Mouse (Mus musculus) liver, embryonic 11.5 days (tissue): ENCODE data around the gene Sypl. TPM values are rescaled to one million over a fixed set of nuclear protein-coding genes. Genes with fewer than 3 reads are reported as not detected.

Experiments used
- ATAC-seq: fragments of 200-750 bp; cut with Nextera tagmentation; replicated peaks from 2 replicates; pipeline ENCODE4 v1.8.0; 2017; ENCODE audit warnings: moderate number of reproducible peaks, mild to moderate bottlenecking, moderate TSS enrichment, moderate library complexity; ENCODE audit not compliant: low FRiP score
- DNase-seq: peaks from one replicate; pipeline ENCODE4 v3.0.0-alpha.2; 2017; ENCODE audit warnings: low spot score
- H3K27ac ChIP-seq: fragments of 300-500 bp; sonication (generic); 2 replicates; pipeline ENCODE4 v1.5.1; 2014; ENCODE audit warnings: mild to moderate bottlenecking, low read depth, low read length, control low read depth
- H3K27me3 ChIP-seq: fragments of 300-500 bp; sonication (generic); replicated peaks from 2 replicates; pipeline ENCODE4 v1.6.1; 2014; ENCODE audit warnings: low read length, mixed read lengths; ENCODE audit not compliant: control insufficient read depth, insufficient read depth
- H3K36me3 ChIP-seq: fragments of 300-500 bp; sonication (generic); 2 replicates; pipeline ENCODE4 v1.6.1; 2014; ENCODE audit warnings: mild to moderate bottlenecking, low read length, moderate library complexity, mixed read lengths; ENCODE audit not compliant: control insufficient read depth, insufficient read depth
- H3K4me1 ChIP-seq: fragments of 300-500 bp; sonication (generic); replicated peaks from 2 replicates; pipeline ENCODE4 v1.6.1; 2014; ENCODE audit warnings: low read length, mixed read lengths; ENCODE audit not compliant: control insufficient read depth, insufficient read depth
- H3K4me2 ChIP-seq: fragments of 300-500 bp; sonication (generic); 2 replicates; pipeline ENCODE4 v1.6.1; 2014; ENCODE audit warnings: mild to moderate bottlenecking, control low read depth, moderate library complexity
- H3K4me3 ChIP-seq: fragments of 300-500 bp; sonication (generic); 2 replicates; pipeline ENCODE4 v1.5.1; 2014; ENCODE audit warnings: low read depth, low read length, control low read depth
- H3K9ac ChIP-seq: fragments of 300-500 bp; sonication (generic); 2 replicates; pipeline ENCODE4 v1.6.1; 2014; ENCODE audit warnings: low read depth, low read length, control low read depth
- H3K9me3 ChIP-seq: fragments of 300-500 bp; sonication (generic); 2 replicates; pipeline ENCODE4 v1.6.1; 2016; ENCODE audit warnings: low read length, inconsistent platforms, mixed read lengths; ENCODE audit not compliant: control insufficient read depth
- WGBS: fragments of 180-500 bp; shearing (Covaris S2); extraction: QIAGEN DNeasy Blood & Tissue Kit; methylation state at CpG from one replicate; pipeline ENCODE4 v1.1.7; 2014; 5-methylcytosine and 5-hydroxymethylcytosine counted together
- polyA plus RNA-seq: library from polyadenylated mRNA; unstranded; fragments of >200 nt; fragmentation: Nextera tagmentation; extraction: Ambion mirVana; gene quantifications from 2 replicates; pipeline ENCODE4 v1.2.1, GENCODE M21; 2014

Sypl gene
- 72.6 and 75.2 TPM in 2 replicates for polyA plus RNA-seq

- peak within 1 kb of the TSS; percentile 87 for H3K9ac ChIP-seq
- peak within 1 kb of the TSS; percentile 82 for H3K4me3 ChIP-seq
- H3K9me3 ChIP-seq: no peaks in the 10 kb centered on the region
- H3K27ac ChIP-seq: peak within 1 kb of the TSS; percentile 94
- WGBS: under 1% methylated on average over 51 of the region's 52 CpGs
- H3K4me2 ChIP-seq: peak within 1 kb of the TSS; percentile 87
- no peaks in the 10 kb centered on the region for H3K27me3 ChIP-seq
- H3K36me3 ChIP-seq: no peaks in the 10 kb centered on the region
- H3K4me1 ChIP-seq: peaks cover 13% of the 10 kb centered on the region
- DNase-seq: peak; percentile 93
- ATAC-seq: peak; percentile 98
These were observed at the start of gene Sypl for GRCm38 (mm10) chr12:32953596-32954215. TSS of gene Sypl (plus strand) at chr12:32953891.

GRCm38 (mm10) chr12:32909686-32910085, 44.0 kb upstream of the Sypl start:
- Histone ChIP-seq H3K36me3 (no peaks in the 10 kb centered on the region), H3K4me3 (no peak overlapping the region), H3K4me2 (no peak overlapping the region), H3K4me1 (no peaks in the 10 kb centered on the region), H3K9ac (no peak overlapping the region), H3K9me3 (no peaks in the 10 kb centered on the region), H3K27me3 (no peaks in the 10 kb centered on the region), H3K27ac (no peak overlapping the region)
- ATAC-seq (no peak), DNase-seq (no peak)
- 49% methylated on average over 10 of the region's 10 CpGs for WGBS

GRCm38 (mm10) chr12:32910092-32910491, 43.6 kb upstream of the Sypl start:
- Histone ChIP-seq H3K27me3 (no peaks in the 10 kb centered on the region), H3K9me3 (no peaks in the 10 kb centered on the region), H3K4me2 (peak overlapping the region; percentile 42; the same call in 1 of the 2 replicates), H3K4me1 (no peaks in the 10 kb centered on the region), H3K9ac (no peak overlapping the region), H3K4me3 (no peak overlapping the region), H3K27ac (no peak overlapping the region), H3K36me3 (no peaks in the 10 kb centered on the region)
- ATAC-seq (no peak), DNase-seq (peak; percentile 43)
- WGBS: 17% methylated on average over 11 of the region's 11 CpGs

GRCm38 (mm10) chr12:32910560-32911194, 43.0 kb upstream of the Sypl start:
- DNase-seq (peak; percentile 56), ATAC-seq (no peak)
- H3K4me3 ChIP-seq: no peak overlapping the region
- no peaks in the 10 kb centered on the region for H3K36me3 ChIP-seq
- H3K27me3 ChIP-seq: no peaks in the 10 kb centered on the region
- WGBS: 35% methylated on average over 15 of the region's 15 CpGs
- H3K9ac ChIP-seq: no peak overlapping the region
- peak overlapping the region; percentile 42 for H3K4me2 ChIP-seq
- H3K4me1 ChIP-seq: no peaks in the 10 kb centered on the region
- H3K27ac ChIP-seq: no peak overlapping the region
- H3K9me3 ChIP-seq: no peaks in the 10 kb centered on the region

DNA sequence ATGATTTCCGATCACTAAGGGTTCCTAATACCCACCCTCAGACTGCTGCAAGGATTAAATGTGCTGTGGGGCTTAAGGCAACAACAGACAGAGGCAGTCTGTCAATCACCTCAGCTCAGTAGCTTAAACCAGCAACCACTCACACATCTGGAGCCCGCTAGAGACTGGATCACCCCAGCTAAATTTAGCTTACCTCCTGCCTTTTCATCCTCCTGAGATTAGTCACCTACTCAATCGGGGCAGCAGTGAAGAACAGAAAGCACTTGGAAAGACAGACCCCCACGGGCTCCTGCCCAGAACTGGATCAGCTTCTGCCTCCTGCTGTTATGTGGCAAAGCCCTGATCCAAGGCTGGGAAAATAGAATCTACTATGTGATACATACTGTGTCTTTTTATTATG, 42.1 kb upstream of the Sypl start:
- Histone ChIP-seq H3K9ac (no peak overlapping the region), H3K27me3 (no peaks in the 10 kb centered on the region), H3K4me3 (no peak overlapping the region), H3K36me3 (no peaks in the 10 kb centered on the region), H3K4me1 (no peaks in the 10 kb centered on the region), H3K9me3 (no peaks in the 10 kb centered on the region), H3K4me2 (no peak overlapping the region), H3K27ac (no peak overlapping the region)
- no peak for ATAC-seq
- DNase-seq: no peak
- WGBS: 55% methylated on average over 4 of the region's 4 CpGs

GRCm38 (mm10) chr12:32912772-32913171, 40.9 kb upstream of the Sypl start:
- Histone ChIP-seq H3K4me1 (no peaks in the 10 kb centered on the region), H3K36me3 (no peaks in the 10 kb centered on the region), H3K9ac (no peak overlapping the region), H3K27me3 (no peaks in the 10 kb centered on the region), H3K4me2 (no peak overlapping the region), H3K9me3 (no peaks in the 10 kb centered on the region), H3K4me3 (no peak overlapping the region), H3K27ac (no peak overlapping the region)
- WGBS: 58% methylated on average over 5 of the region's 5 CpGs
- ATAC-seq: no peak
- no peak for DNase-seq

- WGBS: 71% methylated on average over 7 of the region's 7 CpGs
- ATAC-seq (no peak), DNase-seq (no peak)
- Histone ChIP-seq H3K9ac (no peak overlapping the region), H3K27ac (no peak overlapping the region), H3K27me3 (no peaks in the 10 kb centered on the region), H3K4me3 (no peak overlapping the region), H3K4me1 (no peaks in the 10 kb centered on the region), H3K4me2 (no peak overlapping the region), H3K9me3 (no peaks in the 10 kb centered on the region), H3K36me3 (no peaks in the 10 kb centered on the region)
These were observed 35.0 kb upstream of the Sypl start for GRCm38 (mm10) chr12:32918683-32919082.

DNA sequence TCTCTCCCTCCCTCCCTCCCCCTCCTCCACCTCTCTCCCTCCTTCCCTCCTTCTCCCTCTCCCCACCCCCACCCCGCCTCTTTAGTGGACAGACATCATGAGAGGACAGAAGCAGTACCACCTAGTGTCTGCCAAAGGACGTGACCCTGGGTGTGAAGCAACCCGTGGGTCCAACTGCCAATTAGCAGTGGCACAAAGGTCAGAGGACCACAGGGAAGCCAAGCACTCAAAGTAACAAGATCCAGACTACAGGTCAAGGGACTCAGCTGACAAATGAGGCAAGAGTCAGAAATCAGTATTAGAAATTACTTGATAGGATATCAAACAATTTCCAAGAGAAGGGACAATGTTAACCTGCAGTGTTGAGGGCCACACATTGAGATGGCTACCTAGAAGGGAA, 34.6 kb upstream of the Sypl start:
- Histone ChIP-seq H3K9ac (no peak overlapping the region), H3K9me3 (no peaks in the 10 kb centered on the region), H3K27me3 (no peaks in the 10 kb centered on the region), H3K4me1 (no peaks in the 10 kb centered on the region), H3K27ac (no peak overlapping the region), H3K4me3 (no peak overlapping the region), H3K4me2 (no peak overlapping the region), H3K36me3 (no peaks in the 10 kb centered on the region)
- ATAC-seq: no peak
- WGBS: 47% methylated on average over 3 of the region's 3 CpGs
- no peak for DNase-seq

GRCm38 (mm10) chr12:32919527-32919926, 34.2 kb upstream of the Sypl start:
- Histone ChIP-seq H3K4me2 (no peak overlapping the region), H3K27me3 (no peaks in the 10 kb centered on the region), H3K4me3 (no peak overlapping the region), H3K9ac (no peak overlapping the region), H3K4me1 (no peaks in the 10 kb centered on the region), H3K27ac (no peak overlapping the region), H3K9me3 (no peaks in the 10 kb centered on the region), H3K36me3 (no peaks in the 10 kb centered on the region)
- 77% methylated on average over 5 of the region's 5 CpGs for WGBS
- DNase-seq (no peak), ATAC-seq (no peak)
